Mouse (Mus musculus) C2C12 (cell line): ENCODE measurements around the gene Taok1. TPM values are rescaled to one million over a fixed set of nuclear protein-coding genes. Genes with fewer than 3 reads are reported as not detected.
A peak's percentile ranks its signal among the peaks of the same experiment; 100 is the strongest.

Experiments
- H3K27me3 ChIP-seq: one replicate; pipeline ENCODE4 v1.6.1; 2011; ENCODE audit not compliant: control insufficient read depth, insufficient read depth, insufficient read length
- H3K36me3 ChIP-seq: one replicate; pipeline ENCODE4 v1.6.1; 2011; ENCODE audit not compliant: control insufficient read depth, insufficient read depth
- H3K4me3 ChIP-seq: one replicate; pipeline ENCODE4 v1.5.1; 2011; ENCODE audit warnings: mild to moderate bottlenecking, control low read depth; ENCODE audit not compliant: poor library complexity, insufficient read depth, severe bottlenecking
- H3K79me2 ChIP-seq: one replicate; pipeline ENCODE4 v1.6.1; 2011; ENCODE audit not compliant: control insufficient read depth, insufficient read depth
- H3K79me3 ChIP-seq: one replicate; pipeline ENCODE4 v1.6.1; 2011; ENCODE audit warnings: low read depth, control low read depth
- H3ac ChIP-seq: one replicate; pipeline ENCODE3; 2011; ENCODE audit warnings: low read depth; ENCODE audit not compliant: control insufficient read depth, insufficient read length
- CEBPB ChIP-seq: IDR thresholded peaks from one replicate; pipeline ENCODE4 v1.6.1; 2011; ENCODE audit warnings: low read depth, mild to moderate bottlenecking, control low read depth, moderate library complexity
- CTCF ChIP-seq: IDR thresholded peaks from one replicate; pipeline ENCODE4 v1.5.1; 2011; ENCODE audit not compliant: control insufficient read depth, insufficient read depth, insufficient read length
- FOSL1 ChIP-seq: IDR thresholded peaks from one replicate; pipeline ENCODE4 v1.8.0; 2011; ENCODE audit warnings: mild to moderate bottlenecking, low read length; ENCODE audit not compliant: poor library complexity, insufficient read depth, severe bottlenecking
- MAX ChIP-seq: IDR thresholded peaks from one replicate; pipeline ENCODE4 v1.6.1; 2011; ENCODE audit warnings: mild to moderate bottlenecking, control low read depth
- MYOD1 ChIP-seq: IDR thresholded peaks from one replicate; pipeline ENCODE4 v1.6.1; 2011; ENCODE audit warnings: low read depth; ENCODE audit not compliant: control insufficient read depth, insufficient read length
- MYOG ChIP-seq: IDR thresholded peaks from one replicate; pipeline ENCODE4 v1.6.1; 2011; ENCODE audit not compliant: control insufficient read depth, insufficient read length; ENCODE audit errors: extremely low read depth
- USF1 ChIP-seq: IDR thresholded peaks from one replicate; pipeline ENCODE4 v1.6.1; 2011; ENCODE audit warnings: low read depth, mild to moderate bottlenecking, control low read depth, moderate library complexity
- polyA plus RNA-seq: library from polyadenylated mRNA; unstranded; fragments of >200 nt; fragmentation: generic; extraction: Trizol; gene quantifications from one replicate; pipeline ENCODE4 v1.2.1, GENCODE M21; 2012; ENCODE audit warnings: missing spikeins

Taok1 gene
- polyA plus RNA-seq, 1 experiment: 5.1 TPM

DNA sequence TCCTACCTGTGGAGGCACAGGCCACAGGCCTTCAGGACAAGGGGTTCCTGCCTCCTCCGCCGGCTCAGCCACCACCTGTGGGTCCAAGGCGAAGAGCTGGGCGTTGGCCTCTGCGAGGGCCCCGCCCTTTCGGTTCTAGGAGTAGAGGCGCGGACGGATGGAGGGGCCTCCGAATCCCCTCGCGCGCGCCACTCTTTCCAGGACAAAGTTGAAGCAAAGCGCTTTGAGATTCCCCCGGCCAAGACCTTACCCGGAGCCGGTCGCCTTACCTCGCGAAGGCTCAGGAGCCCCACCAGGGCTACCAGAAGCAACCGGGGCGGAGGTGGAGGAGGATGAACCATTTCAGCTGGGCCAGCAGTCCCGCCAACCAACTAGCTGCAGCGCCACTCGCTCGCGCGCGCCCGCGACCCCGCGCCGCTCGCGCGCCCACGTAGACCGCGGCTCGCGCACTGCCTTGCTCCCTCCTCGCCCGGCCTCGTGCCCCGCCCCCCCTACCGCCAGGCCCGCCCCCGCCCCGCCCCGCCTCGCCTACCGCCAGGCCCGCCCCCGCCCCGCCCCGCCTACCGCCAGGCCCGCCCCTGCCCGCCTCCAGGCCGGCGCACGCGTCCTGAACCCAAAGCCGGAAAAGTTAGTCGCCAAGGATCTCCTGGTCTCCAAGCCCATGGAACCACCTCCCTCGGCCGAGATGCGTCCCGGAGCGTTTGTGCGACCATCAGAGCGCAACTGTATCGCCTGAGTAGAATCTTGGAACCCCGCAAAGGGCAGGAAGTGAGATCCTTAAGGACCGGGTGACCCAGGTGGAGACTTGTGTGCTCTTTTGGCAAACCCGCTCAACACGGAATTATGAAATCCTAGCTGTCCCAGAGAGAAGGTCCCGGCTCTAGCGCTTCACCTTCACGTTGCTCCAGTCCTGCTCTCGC lies 94.5 kb downstream of the Taok1 start:
- no peaks in the 10 kb centered on the region for H3K79me2 ChIP-seq
- TF ChIP-seq MYOD1 (no peak), MAX (no peak), MYOG (no peak), FOSL1 (no peak), USF1 (no peak), CEBPB (no peak), CTCF (no peak)

GRCm38 (mm10) chr11:77511336-77511735 lies 96.3 kb downstream of the Taok1 start:
- Histone ChIP-seq H3K79me3 (no peaks in the 10 kb centered on the region), H3K36me3 (peaks cover 35% of the 10 kb centered on the region), H3ac (no peak overlapping the region), H3K27me3 (no peaks in the 10 kb centered on the region), H3K79me2 (no peaks in the 10 kb centered on the region), H3K4me3 (no peak overlapping the region)
- TF ChIP-seq CTCF (no peak), MYOD1 (no peak)

More for the DNA sequence above, 94.5 kb downstream of the Taok1 start:
- no peaks in the 10 kb centered on the region for H3K27me3 ChIP-seq
- H3K4me3 ChIP-seq: peak overlapping the region; percentile 56
- peaks cover 22% of the 10 kb centered on the region for H3K36me3 ChIP-seq
- H3ac ChIP-seq: peak overlapping the region; percentile 71
- H3K79me3 ChIP-seq: no peaks in the 10 kb centered on the region

- Histone ChIP-seq H3K79me3 (peaks cover 2% of the 10 kb centered on the region), H3K4me3 (no peak overlapping the region), H3K36me3 (peaks cover 62% of the 10 kb centered on the region), H3K27me3 (no peaks in the 10 kb centered on the region), H3K79me2 (no peaks in the 10 kb centered on the region), H3ac (no peak overlapping the region)
- TF ChIP-seq MYOG (no peak), CTCF (peak; percentile 70), MAX (peak; percentile 91), USF1 (peak; percentile 70)
Observed at GRCm38 (mm10) chr11:77508068-77509021, 99.3 kb downstream of the Taok1 start.

DNA sequence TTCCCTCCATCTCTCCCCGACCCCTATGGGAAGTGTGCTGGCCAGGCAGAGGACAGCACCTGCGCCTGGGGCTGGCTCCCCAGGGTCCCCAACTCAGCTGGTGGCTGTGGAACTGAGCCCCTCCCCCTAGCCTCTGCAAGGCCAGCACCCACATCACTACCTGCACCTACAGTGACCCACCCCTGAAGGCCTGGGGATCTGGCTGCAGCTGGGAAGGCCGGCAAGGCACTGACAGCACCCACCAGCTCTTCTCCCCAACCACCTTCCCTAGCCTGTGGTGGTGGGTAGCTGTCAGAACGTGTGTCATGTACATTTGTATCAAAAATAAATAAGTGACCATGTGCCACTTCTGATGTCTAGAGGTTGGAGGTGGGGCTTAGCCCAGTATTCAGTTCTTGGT lies 100.2 kb downstream of the Taok1 start:
- no peak for TF ChIP-seq USF1
- peaks cover 71% of the 10 kb centered on the region for H3K36me3 ChIP-seq
- H3K79me3 ChIP-seq: peaks cover 5% of the 10 kb centered on the region

DNA sequence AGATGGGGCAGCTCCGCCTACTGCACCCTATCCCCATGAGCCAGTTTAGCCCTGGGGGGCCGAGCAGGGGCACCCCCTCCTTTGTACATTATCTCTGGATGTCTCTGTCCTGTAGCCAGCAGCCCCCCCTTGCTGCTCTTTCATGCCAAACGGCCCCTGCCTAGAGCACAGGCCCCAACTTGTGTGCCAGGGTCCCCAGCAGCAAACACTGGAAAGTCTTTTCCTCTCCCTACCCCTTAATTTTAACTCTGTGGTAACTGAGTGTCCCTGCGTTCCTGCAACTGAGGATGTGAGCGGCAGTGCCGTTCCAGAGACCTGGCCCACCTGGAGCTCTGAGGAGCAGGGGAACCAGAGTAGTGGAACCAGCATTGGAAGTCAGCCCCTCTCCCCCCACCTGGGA lies 100.7 kb downstream of the Taok1 start:
- Histone ChIP-seq H3K4me3 (no peak overlapping the region), H3K79me3 (peaks cover 9% of the 10 kb centered on the region), H3K36me3 (peaks cover 76% of the 10 kb centered on the region), H3K79me2 (peaks cover 4% of the 10 kb centered on the region), H3ac (no peak overlapping the region), H3K27me3 (no peaks in the 10 kb centered on the region)
- no peak for TF ChIP-seq CTCF
- TF ChIP-seq CEBPB: no peak
- TF ChIP-seq MYOD1: no peak
- no peak for TF ChIP-seq MAX

More for the DNA sequence above, 100.2 kb downstream of the Taok1 start:
- Histone ChIP-seq H3K79me2 (no peaks in the 10 kb centered on the region), H3K4me3 (no peak overlapping the region), H3K27me3 (no peaks in the 10 kb centered on the region), H3ac (no peak overlapping the region)

DNA sequence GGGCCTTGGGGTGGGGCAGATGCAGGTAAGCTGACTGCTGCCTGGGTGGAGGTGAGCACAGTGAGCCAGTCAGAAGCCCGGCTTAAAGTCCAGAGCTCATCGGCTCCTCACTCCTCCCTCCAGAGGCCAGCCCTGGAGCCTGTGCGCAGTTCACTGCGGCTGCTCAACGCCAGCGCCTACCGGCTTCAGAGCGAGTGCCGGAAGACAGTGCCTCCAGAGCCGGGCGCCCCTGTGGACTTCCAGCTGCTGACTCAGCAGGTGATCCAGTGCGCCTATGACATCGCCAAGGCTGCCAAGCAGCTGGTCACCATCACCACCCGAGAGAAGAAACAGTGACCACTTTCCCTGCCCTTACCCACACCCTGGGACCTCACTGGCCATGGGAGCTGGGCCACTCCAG lies 101.3 kb downstream of the Taok1 start:
- TF ChIP-seq MYOG (no peak), FOSL1 (no peak), USF1 (no peak), MAX (no peak), CTCF (no peak), MYOD1 (no peak), CEBPB (no peak)
- peaks cover 82% of the 10 kb centered on the region for H3K36me3 ChIP-seq
- peaks cover 9% of the 10 kb centered on the region for H3K79me3 ChIP-seq
- H3K79me2 ChIP-seq: peaks cover 9% of the 10 kb centered on the region
- no peak overlapping the region for H3K4me3 ChIP-seq
- H3K27me3 ChIP-seq: no peaks in the 10 kb centered on the region
- no peak overlapping the region for H3ac ChIP-seq
